Mouse (Mus musculus) midbrain, embryonic 11.5 days (tissue): Measurements from ENCODE around the gene Efr3b. TPM values are rescaled to one million over a fixed set of nuclear protein-coding genes. Genes with fewer than 3 reads are reported as not detected.
"Not testable (repeated sequence)": the region's sequence is repeated elsewhere in the genome, so short reads cannot be mapped to it uniquely, and the experiment has no call there.

Experiments used
- ATAC-seq: fragments of 200-750 bp; cut with Nextera tagmentation; 2 replicates; pipeline ENCODE4 v1.8.0; 2017; ENCODE audit warnings: moderate TSS enrichment, moderate library complexity; ENCODE audit not compliant: low FRiP score
- DNase-seq: peaks from one replicate; pipeline ENCODE4 v3.0.0; 2015; ENCODE audit warnings: low spot score; ENCODE audit errors: missing footprints
- H3K27ac ChIP-seq: fragments of 300-500 bp; sonication (generic); 2 replicates; pipeline ENCODE4 v1.5.1; 2014; ENCODE audit warnings: low read depth, low read length
- H3K27me3 ChIP-seq: fragments of 300-500 bp; sonication (generic); 2 replicates; pipeline ENCODE4 v1.6.1; 2014; ENCODE audit warnings: mild to moderate bottlenecking, low read length, moderate library complexity, mixed read lengths; ENCODE audit not compliant: control insufficient read depth, insufficient read depth
- H3K36me3 ChIP-seq: fragments of 300-500 bp; sonication (generic); 2 replicates; pipeline ENCODE4 v1.6.1; 2014; ENCODE audit warnings: mild to moderate bottlenecking, low read length, moderate library complexity, mixed read lengths; ENCODE audit not compliant: control insufficient read depth, insufficient read depth
- H3K4me1 ChIP-seq: fragments of 300-500 bp; sonication (generic); 2 replicates; pipeline ENCODE4 v1.6.1; 2014; ENCODE audit warnings: low read length; ENCODE audit not compliant: control insufficient read depth, insufficient read depth
- H3K4me2 ChIP-seq: fragments of 300-500 bp; sonication (generic); 2 replicates; pipeline ENCODE4 v1.6.1; 2014; ENCODE audit warnings: mild to moderate bottlenecking, moderate library complexity
- H3K4me3 ChIP-seq: fragments of 300-500 bp; sonication (generic); 2 replicates; pipeline ENCODE4 v1.5.1; 2014; ENCODE audit warnings: low read depth, low read length
- H3K9ac ChIP-seq: fragments of 300-500 bp; sonication (generic); 2 replicates; pipeline ENCODE4 v1.6.1; 2014; ENCODE audit warnings: low read length
- H3K9me3 ChIP-seq: fragments of 300-500 bp; sonication (generic); 2 replicates; pipeline ENCODE4 v1.6.1; 2016; ENCODE audit warnings: low read length; ENCODE audit not compliant: control insufficient read depth
- WGBS: fragments of 180-500 bp; shearing (Covaris S2); extraction: QIAGEN DNeasy Blood & Tissue Kit; methylation state at CpG from one replicate; pipeline ENCODE4 v1.1.7; 2014; 5-methylcytosine and 5-hydroxymethylcytosine counted together
- polyA plus RNA-seq: library from polyadenylated mRNA; unstranded; fragments of >200 nt; fragmentation: Nextera tagmentation; extraction: Ambion mirVana; gene quantifications from 2 replicates; pipeline ENCODE4 v1.2.1, GENCODE M21; 2014

Efr3b gene
- polyA plus RNA-seq, 1 experiment from 2014 or later: 11.7 TPM

DNA sequence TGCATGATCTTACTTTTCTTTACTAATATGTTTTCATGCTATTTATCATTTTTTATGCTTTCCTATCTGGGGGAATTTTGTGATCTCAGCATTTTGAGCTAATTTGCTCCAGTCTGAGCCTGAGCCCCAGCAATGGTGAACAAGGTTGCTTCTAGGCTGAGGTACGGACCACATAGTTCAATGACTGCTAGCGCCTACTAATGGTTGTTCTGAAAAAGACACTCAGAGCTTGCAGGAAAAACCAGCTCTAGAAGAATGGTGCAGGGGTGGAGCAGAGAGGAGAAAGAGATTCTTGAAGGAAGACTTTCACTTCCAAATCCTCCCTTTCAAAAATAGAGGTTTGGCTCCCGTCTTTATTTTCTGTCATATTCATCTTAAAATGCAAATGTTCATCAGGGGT, 82.4 kb downstream of the Efr3b start:
- no peak overlapping the region for H3K27ac ChIP-seq
- no peaks in the 10 kb centered on the region for H3K36me3 ChIP-seq
- no peaks in the 10 kb centered on the region for H3K9me3 ChIP-seq
- DNase-seq: no peak
- peaks cover 8% of the 10 kb centered on the region; the same call in 1 of the 2 replicates for H3K4me1 ChIP-seq
- ATAC-seq: no peak
- no peak overlapping the region for H3K4me2 ChIP-seq
- H3K4me3 ChIP-seq: no peak overlapping the region
- peaks cover 13% of the 10 kb centered on the region for H3K27me3 ChIP-seq
- WGBS: 14% methylated on average over 3 of the region's 3 CpGs
- H3K9ac ChIP-seq: no peak overlapping the region

DNA sequence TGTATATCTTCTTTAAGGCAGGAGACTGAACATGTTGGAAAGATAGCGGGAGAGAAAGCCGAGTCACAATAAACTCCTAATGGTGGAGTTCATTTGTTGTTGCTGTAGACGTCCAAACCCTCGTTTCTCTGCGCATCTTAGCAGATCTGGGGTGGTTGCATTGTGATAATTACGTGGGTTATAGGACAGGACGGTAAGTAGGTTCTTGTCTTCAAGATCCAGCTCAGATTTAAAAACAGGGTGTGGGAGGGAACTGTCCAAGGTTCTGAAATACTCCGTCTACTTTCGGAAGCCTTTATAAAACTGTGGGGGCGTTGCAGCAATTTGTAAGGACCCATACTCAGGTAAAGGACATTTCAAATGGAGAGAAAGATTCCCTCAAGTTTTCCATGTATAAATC, 83.3 kb downstream of the Efr3b start:
- Histone ChIP-seq H3K9me3 (no peaks in the 10 kb centered on the region), H3K9ac (no peak overlapping the region), H3K4me3 (no peak overlapping the region), H3K4me1 (peaks cover 4% of the 10 kb centered on the region; the same call in 1 of the 2 replicates), H3K27ac (no peak overlapping the region), H3K36me3 (no peaks in the 10 kb centered on the region), H3K4me2 (no peak overlapping the region), H3K27me3 (peaks cover 13% of the 10 kb centered on the region)
- 27% methylated on average over 10 of the region's 10 CpGs for WGBS
- ATAC-seq (no peak), DNase-seq (peak; percentile 84)

DNA sequence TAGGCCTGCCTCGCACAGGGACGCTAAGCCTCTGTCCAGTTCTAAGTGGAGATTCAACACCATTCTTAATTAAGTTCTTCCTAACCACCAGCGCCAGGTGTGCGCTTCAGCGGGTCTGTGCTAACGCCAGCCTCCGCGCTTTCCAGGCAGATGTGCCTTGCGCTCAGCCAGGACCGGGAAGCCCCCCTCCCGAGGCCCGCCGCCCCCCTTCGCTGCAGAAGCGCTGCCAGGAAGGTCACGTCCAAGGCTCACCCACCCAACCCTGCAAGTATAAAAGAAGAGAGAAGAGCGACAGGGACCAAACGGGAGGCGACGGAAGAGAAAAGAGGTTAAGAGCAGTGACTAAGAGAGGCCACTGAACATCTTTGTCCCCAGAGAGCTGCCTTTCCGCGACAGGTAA, 84.1 kb downstream of the Efr3b start, which contains the start of gene Pomc:
Gene Pomc, plus strand, starts transcription at position 301 of the 400 bp plus-strand sequence.
- WGBS: 20% methylated on average over 22 of the region's 22 CpGs
- Histone ChIP-seq H3K4me1 (peaks cover 3% of the 10 kb centered on the region; the same call in 1 of the 2 replicates), H3K9ac (no peak within 1 kb of the TSS), H3K4me2 (no peak within 1 kb of the TSS), H3K36me3 (no peaks in the 10 kb centered on the region), H3K4me3 (no peak within 1 kb of the TSS), H3K27ac (no peak within 1 kb of the TSS), H3K9me3 (no peaks in the 10 kb centered on the region), H3K27me3 (peaks cover 13% of the 10 kb centered on the region)
- ATAC-seq (no peak), DNase-seq (no peak)

DNA sequence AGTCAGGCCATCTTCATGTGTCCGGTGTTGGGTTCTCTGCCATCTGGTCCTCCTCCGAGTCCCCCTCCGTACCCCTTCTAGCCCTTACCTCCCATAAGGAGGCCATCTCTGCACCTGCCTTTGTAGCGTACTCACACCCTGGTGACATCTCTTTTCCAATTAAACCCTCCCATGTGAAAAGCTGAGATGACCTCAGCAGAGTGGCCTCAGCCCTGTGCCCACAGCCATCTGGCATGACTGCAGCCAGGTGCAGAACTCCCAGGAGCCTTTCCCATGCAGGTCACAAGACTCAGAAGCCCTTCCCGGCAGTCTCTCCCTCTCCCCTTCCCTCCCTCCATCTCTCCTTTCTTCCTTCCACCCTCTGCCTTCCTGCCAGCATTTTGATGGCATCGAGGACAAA, 91.2 kb downstream of the Efr3b start:
- no peak overlapping the region for H3K4me3 ChIP-seq
- H3K27ac ChIP-seq: no peak overlapping the region
- H3K27me3 ChIP-seq: peaks cover 2% of the 10 kb centered on the region; the same call in 1 of the 2 replicates
- DNase-seq (no peak), ATAC-seq (no peak)
- H3K9me3 ChIP-seq: no peaks in the 10 kb centered on the region
- 77% methylated on average over 6 of the region's 6 CpGs for WGBS
- no peak overlapping the region for H3K4me2 ChIP-seq
- no peak overlapping the region for H3K9ac ChIP-seq
- no peaks in the 10 kb centered on the region for H3K36me3 ChIP-seq
- H3K4me1 ChIP-seq: no peaks in the 10 kb centered on the region; the same call in 1 of the 2 replicates

DNA sequence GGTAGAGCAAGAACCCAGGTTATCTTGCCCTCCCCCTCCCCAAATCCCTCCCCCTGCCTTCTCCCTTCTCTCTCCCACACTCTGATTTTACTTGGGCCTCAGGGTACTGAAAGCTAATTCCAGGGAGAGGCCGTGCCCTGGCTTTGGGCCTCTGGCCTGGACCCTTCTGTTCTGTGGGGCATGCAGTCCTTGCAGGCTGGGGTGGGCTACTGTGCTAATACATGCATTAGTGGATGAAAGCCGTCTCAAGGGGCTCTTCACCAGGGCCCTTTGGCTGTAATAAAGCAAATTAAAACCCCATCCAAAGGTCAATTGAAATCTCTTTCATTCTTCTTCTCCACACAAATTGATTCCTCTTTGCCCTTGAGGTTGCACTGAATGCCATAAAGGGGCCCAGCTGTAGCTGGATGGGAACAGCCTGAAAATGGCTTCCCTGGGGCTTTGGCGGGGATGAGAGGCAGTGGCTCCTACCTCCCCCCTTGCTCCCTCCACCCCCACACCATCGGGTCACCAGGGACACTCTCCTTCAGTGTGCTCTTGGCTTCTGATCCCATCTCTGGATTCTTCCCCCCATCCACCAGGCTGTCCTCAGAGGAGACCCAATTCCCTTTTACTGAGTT, 94.2 kb downstream of the Efr3b start:
- peaks cover 5% of the 10 kb centered on the region; the same call in 1 of the 2 replicates for H3K4me1 ChIP-seq
- no peak overlapping the region for H3K9ac ChIP-seq
- H3K9me3 ChIP-seq: no peaks in the 10 kb centered on the region
- peaks cover 2% of the 10 kb centered on the region; the same call in 1 of the 2 replicates for H3K27me3 ChIP-seq
- H3K36me3 ChIP-seq: no peaks in the 10 kb centered on the region
- H3K4me3 ChIP-seq: no peak overlapping the region
- ATAC-seq: peak; percentile 70; the same call in 1 of the 2 replicates
- 46% methylated on average over 4 of the region's 4 CpGs for WGBS
- H3K4me2 ChIP-seq: no peak overlapping the region
- H3K27ac ChIP-seq: no peak overlapping the region
- no peak for DNase-seq

DNA sequence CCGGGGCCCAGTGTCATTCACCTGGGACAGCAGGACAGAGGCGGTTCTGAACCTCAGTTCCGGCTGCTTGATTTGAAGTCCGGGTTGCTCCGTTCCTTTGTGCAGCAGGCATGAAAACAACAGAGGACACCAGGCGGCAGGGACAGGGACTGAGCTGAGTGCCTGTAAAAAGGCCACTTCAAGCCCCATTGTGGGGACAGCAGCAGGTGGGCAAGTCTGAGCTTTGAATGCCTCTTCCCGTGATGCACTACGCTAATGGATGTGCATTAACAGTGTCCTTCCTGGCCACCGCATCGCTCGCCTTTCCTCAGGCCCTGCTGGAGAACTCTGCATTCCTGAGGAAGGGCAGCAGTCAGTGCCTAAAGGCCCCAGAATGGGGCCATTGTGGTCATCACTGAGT, 96.7 kb downstream of the Efr3b start:
- no peak overlapping the region for H3K4me2 ChIP-seq
- 11% methylated on average over 11 of the region's 11 CpGs for WGBS
- H3K4me1 ChIP-seq: peaks cover 5% of the 10 kb centered on the region; the same call in 1 of the 2 replicates
- H3K4me3 ChIP-seq: no peak overlapping the region
- H3K9me3 ChIP-seq: no peaks in the 10 kb centered on the region
- ATAC-seq (peak; percentile 61; the same call in 1 of the 2 replicates), DNase-seq (peak; percentile 84)
- no peaks in the 10 kb centered on the region for H3K36me3 ChIP-seq
- H3K27ac ChIP-seq: no peak overlapping the region
- 0 out of 2 replicates have a peak overlapping the region, but pooled peaks have one; percentile 17 for H3K9ac ChIP-seq
- H3K27me3 ChIP-seq: peaks cover 2% of the 10 kb centered on the region; the same call in 1 of the 2 replicates

DNA sequence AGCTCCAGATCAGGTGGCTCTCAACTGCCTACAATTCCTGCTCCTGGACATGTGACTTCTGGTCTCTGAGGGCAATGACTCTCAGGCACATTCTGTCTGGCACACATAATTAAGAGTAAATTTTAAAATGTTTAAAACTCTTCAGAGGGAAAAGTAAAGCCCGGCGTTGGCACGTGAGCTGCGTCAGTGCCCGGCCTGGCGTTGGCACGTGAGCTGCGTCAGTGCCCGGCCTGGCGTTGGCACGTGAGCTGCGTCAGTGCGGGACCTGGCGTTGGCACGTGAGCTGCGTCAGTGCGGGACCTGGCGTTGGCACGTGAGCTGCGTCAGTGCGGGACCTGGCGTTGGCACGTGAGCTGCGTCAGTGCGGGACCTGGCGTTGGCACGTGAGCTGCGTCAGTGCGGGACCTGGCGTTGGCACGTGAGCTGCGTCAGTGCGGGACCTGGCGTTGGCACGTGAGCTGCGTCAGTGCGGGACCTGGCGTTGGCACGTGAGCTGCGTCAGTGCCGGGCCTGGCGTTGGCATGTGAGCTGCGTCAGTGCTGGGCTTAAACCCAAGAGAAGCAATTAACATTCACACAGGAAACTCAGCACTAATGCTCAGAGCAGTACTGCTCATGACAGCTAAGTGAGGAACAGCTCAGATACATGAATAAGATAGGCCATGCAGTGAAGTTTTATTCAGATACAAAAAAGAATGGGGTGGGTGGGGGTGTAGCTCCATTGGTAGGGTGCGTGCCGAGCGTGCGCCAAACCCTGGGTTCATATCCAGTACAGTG, 108.4 kb downstream of the Efr3b start:
- not testable (repeated sequence) for H3K36me3 ChIP-seq, H3K27me3 ChIP-seq, H3K4me1 ChIP-seq, H3K4me2 ChIP-seq, H3K9ac ChIP-seq, H3K27ac ChIP-seq, ATAC-seq, H3K4me3 ChIP-seq, H3K9me3 ChIP-seq
- peak; percentile 41 for DNase-seq
- 93% methylated on average over 29 of the region's 47 CpGs for WGBS

DNA sequence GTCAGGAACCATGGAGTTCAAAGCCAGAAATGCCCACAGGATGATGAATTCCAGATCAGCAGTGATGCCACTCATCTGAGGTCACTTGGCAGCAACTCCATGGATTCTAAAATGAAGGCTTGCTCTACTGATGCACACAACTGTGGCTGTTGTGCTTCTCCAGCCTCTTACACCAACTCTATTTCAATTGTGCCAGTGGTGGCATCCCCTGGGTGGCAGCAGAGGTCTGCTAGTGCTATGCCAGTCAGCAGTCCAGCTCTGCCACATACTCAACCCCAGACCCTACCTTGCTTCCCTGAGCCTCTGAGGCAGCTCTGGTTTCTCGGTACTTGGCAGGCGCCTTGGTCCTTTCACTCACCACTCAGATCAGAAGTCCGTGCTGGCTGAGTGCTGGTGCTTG, 109.9 kb downstream of the Efr3b start:
- no peak overlapping the region for H3K4me2 ChIP-seq
- no peaks in the 10 kb centered on the region for H3K36me3 ChIP-seq
- no peaks in the 10 kb centered on the region for H3K9me3 ChIP-seq
- no peak overlapping the region for H3K4me3 ChIP-seq
- H3K9ac ChIP-seq: no peak overlapping the region
- no peak for DNase-seq
- no peaks in the 10 kb centered on the region for H3K27me3 ChIP-seq
- no peak overlapping the region for H3K27ac ChIP-seq
- H3K4me1 ChIP-seq: no peaks in the 10 kb centered on the region
- ATAC-seq: no peak
- WGBS: 74% methylated on average over 3 of the region's 3 CpGs

DNA sequence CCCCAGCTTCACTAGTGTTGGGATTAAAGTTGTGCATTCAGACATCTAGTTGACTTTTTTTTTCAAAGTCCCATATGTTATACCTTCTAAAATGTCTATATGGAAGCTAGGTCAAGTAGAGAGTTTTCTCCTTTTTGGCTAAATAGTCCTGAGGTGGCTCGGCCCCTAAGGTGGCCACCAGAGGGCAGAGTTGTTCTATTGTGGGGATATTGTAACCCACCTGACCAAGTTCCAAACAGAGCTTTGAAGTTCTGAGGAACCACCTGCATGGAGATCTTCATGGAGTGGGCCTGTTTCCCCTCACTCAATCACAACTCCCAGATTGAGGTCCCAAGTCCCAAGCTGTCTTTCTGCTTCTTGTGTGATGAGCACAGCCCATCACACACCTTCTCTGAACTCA, 112.6 kb downstream of the Efr3b start:
- H3K36me3 ChIP-seq: no peaks in the 10 kb centered on the region
- no peak overlapping the region for H3K27ac ChIP-seq
- H3K27me3 ChIP-seq: no peaks in the 10 kb centered on the region
- peaks cover 2% of the 10 kb centered on the region; the same call in 1 of the 2 replicates for H3K4me1 ChIP-seq
- ATAC-seq (peak; percentile 55; the same call in 1 of the 2 replicates), DNase-seq (peak; percentile 93)
- H3K9ac ChIP-seq: no peak overlapping the region
- 0% methylated on average over 1 of the region's 1 CpGs for WGBS
- no peaks in the 10 kb centered on the region for H3K9me3 ChIP-seq
- no peak overlapping the region for H3K4me2 ChIP-seq
- H3K4me3 ChIP-seq: no peak overlapping the region
